Mouse (Mus musculus) embryonic facial prominence, embryonic 12.5 days (tissue): ENCODE data around the gene Dusp7. TPM values are rescaled to one million over a fixed set of nuclear protein-coding genes. Genes with fewer than 3 reads are reported as not detected.

ENCODE experiments used
- polyA plus RNA-seq: library from polyadenylated mRNA; unstranded; fragments of >200 nt; fragmentation: Nextera tagmentation; extraction: Ambion mirVana; gene quantifications from 2 replicates; pipeline ENCODE4 v1.2.1, GENCODE M21; 2016

Dusp7 gene
- polyA plus RNA-seq, 1 experiment from 2014 or later: 51.1 TPM

Other genes with a start within 250 kb of the Dusp7 start
- gene Glyctk, start 210.5 kb upstream of the Dusp7 start, polyA plus RNA-seq: 3.0 and 4.1 TPM in 2 replicates
- 30.8 and 32.6 TPM in 2 replicates for gene Wdr82, start 197.7 kb upstream of the Dusp7 start, polyA plus RNA-seq
- gene Ppm1m, start 168.9 kb upstream of the Dusp7 start, polyA plus RNA-seq: 55.2 and 57.2 TPM in 2 replicates
- 66.7 and 70.6 TPM in 2 replicates for gene Twf2, start 165.5 kb upstream of the Dusp7 start, polyA plus RNA-seq
- gene Tlr9, start 146.0 kb upstream of the Dusp7 start, polyA plus RNA-seq: not detected in 2 replicates
- 97.8 and 107 TPM in 2 replicates for gene Alas1, start 120.0 kb upstream of the Dusp7 start, polyA plus RNA-seq
- gene Poc1a, start 87.6 kb upstream of the Dusp7 start, polyA plus RNA-seq: 25.7 and 27.9 TPM in 2 replicates
- gene Rpl29, start 60.8 kb downstream of the Dusp7 start, polyA plus RNA-seq: 878 and 882 TPM in 2 replicates
- gene Acy1, start 69.7 kb downstream of the Dusp7 start, polyA plus RNA-seq: 49.0 and 49.1 TPM in 2 replicates
- gene Abhd14b, start 78.8 kb downstream of the Dusp7 start, polyA plus RNA-seq: 12.5 and 14.0 TPM in 2 replicates
- 58.5 and 61.3 TPM in 2 replicates for gene Abhd14a, start 79.0 kb downstream of the Dusp7 start, polyA plus RNA-seq
- 213 and 222 TPM in 2 replicates for gene Pcbp4, start 84.7 kb downstream of the Dusp7 start, polyA plus RNA-seq
- gene Gpr62, start 97.3 kb downstream of the Dusp7 start, polyA plus RNA-seq: 0.62 and 0.70 TPM in 2 replicates
- gene Rrp9, start 107.3 kb downstream of the Dusp7 start, polyA plus RNA-seq: 52.8 and 57.9 TPM in 2 replicates
- gene Parp3, start 108.3 kb downstream of the Dusp7 start, polyA plus RNA-seq: 3.7 and 4.6 TPM in 2 replicates
- not detected in 2 replicates for gene Iqcf1, start 131.3 kb downstream of the Dusp7 start, polyA plus RNA-seq
- gene Iqcf5, start 145.9 kb downstream of the Dusp7 start, polyA plus RNA-seq: not detected in 2 replicates
- not detected in 2 replicates for gene Iqcf3, start 193.0 kb downstream of the Dusp7 start, polyA plus RNA-seq
- not detected in 2 replicates for gene Iqcf4, start 202.4 kb downstream of the Dusp7 start, polyA plus RNA-seq